Mouse (Mus musculus) forebrain, embryonic 15.5 days (tissue): ENCODE measurements around the gene Clock. TPM values are rescaled to one million over a fixed set of nuclear protein-coding genes. Genes with fewer than 3 reads are reported as not detected.

ENCODE experiments used
- ATAC-seq: fragments of 200-750 bp; cut with Nextera tagmentation; replicated peaks from 2 replicates; pipeline ENCODE4 v1.8.0; 2017; ENCODE audit warnings: mild to moderate bottlenecking, moderate TSS enrichment, moderate library complexity
- H3K27ac ChIP-seq: fragments of 300-500 bp; sonication (generic); replicated peaks from 2 replicates; pipeline ENCODE4 v1.5.1; 2015; ENCODE audit warnings: mild to moderate bottlenecking, inconsistent platforms
- H3K27me3 ChIP-seq: fragments of 300-500 bp; sonication (generic); 2 replicates; pipeline ENCODE4 v1.6.1; 2015; ENCODE audit warnings: inconsistent platforms
- H3K36me3 ChIP-seq: fragments of 300-500 bp; sonication (generic); 2 replicates; pipeline ENCODE4 v1.6.1; 2015; ENCODE audit warnings: mild to moderate bottlenecking, inconsistent platforms
- H3K4me1 ChIP-seq: fragments of 300-500 bp; sonication (generic); 2 replicates; pipeline ENCODE4 v1.6.1; 2015; ENCODE audit warnings: inconsistent platforms
- H3K4me2 ChIP-seq: fragments of 300-500 bp; sonication (generic); replicated peaks from 2 replicates; pipeline ENCODE4 v1.6.1; 2015; ENCODE audit warnings: mild to moderate bottlenecking, inconsistent platforms
- H3K4me3 ChIP-seq: fragments of 300-500 bp; sonication (generic); 2 replicates; pipeline ENCODE4 v1.5.1; 2015; ENCODE audit warnings: mild to moderate bottlenecking, inconsistent platforms
- H3K9ac ChIP-seq: fragments of 300-500 bp; sonication (generic); replicated peaks from 2 replicates; pipeline ENCODE4 v1.6.1; 2015; ENCODE audit warnings: mild to moderate bottlenecking, inconsistent platforms
- H3K9me3 ChIP-seq: fragments of 300-500 bp; sonication (generic); 2 replicates; pipeline ENCODE4 v1.6.1; 2016; ENCODE audit warnings: inconsistent platforms
- WGBS: fragments of 180-500 bp; shearing (Covaris S2); methylation state at CpG from one replicate; pipeline ENCODE4 v1.1.7; 2015; ENCODE audit warnings: mixed read lengths; 5-methylcytosine and 5-hydroxymethylcytosine counted together
- polyA plus RNA-seq: library from polyadenylated mRNA; unstranded; fragments of >200 nt; fragmentation: Nextera tagmentation; extraction: Ambion mirVana; gene quantifications from 2 replicates; pipeline ENCODE4 v1.2.1, GENCODE M21; 2015

Gene Clock
- polyA plus RNA-seq, 1 experiment from 2014 or later, result 14.1 TPM

- Histone ChIP-seq H3K36me3 (no peaks in the 10 kb centered on the region), H3K27me3 (no peaks in the 10 kb centered on the region), H3K4me3 (no peak overlapping the region), H3K9ac (no peak overlapping the region), H3K4me1 (peaks cover 10% of the 10 kb centered on the region), H3K4me2 (no peak overlapping the region), H3K9me3 (no peaks in the 10 kb centered on the region), H3K27ac (no peak overlapping the region)
- 63% methylated on average over 2 of the region's 2 CpGs for WGBS
- ATAC-seq, result no peak
These were observed 3.6 kb upstream of the Clock start for GRCm38 (mm10) chr5:76308206-76308605.

DNA sequence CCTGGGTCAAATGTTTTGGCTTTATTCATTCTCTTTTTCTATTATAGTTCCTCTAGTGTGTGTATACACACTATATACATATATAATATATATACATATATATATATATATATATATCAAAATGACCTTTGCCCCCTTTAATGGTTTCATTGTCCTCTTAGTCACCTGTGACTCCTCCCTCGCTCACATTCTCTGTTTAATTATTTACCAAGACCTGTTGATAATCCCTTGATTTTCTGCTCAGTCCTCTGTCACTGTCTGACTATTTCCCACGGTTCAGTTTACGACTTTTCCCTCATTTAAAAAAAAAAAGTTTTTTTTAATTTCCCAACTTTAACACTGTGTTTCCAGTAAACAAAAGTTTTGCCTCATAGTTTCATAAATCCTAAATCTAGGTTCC, 1.7 kb upstream of the Clock start:
- Histone ChIP-seq H3K27me3 (no peaks in the 10 kb centered on the region), H3K27ac (no peak overlapping the region), H3K36me3 (no peaks in the 10 kb centered on the region), H3K4me2 (no peak overlapping the region), H3K9me3 (no peaks in the 10 kb centered on the region), H3K4me3 (no peak overlapping the region), H3K9ac (no peak overlapping the region), H3K4me1 (peaks cover 24% of the 10 kb centered on the region)
- 80% methylated on average over 3 of the region's 3 CpGs for WGBS
- no peak for ATAC-seq

- H3K9me3 ChIP-seq, result no peaks in the 10 kb centered on the region
- peaks cover 31% of the 10 kb centered on the region for H3K4me1 ChIP-seq
- H3K4me3 ChIP-seq, result peak overlapping the region; percentile 98
- no peaks in the 10 kb centered on the region for H3K36me3 ChIP-seq
- no peak overlapping the region for H3K27ac ChIP-seq
- ATAC-seq, result no peak
- WGBS, result 6% methylated on average over 8 of the region's 8 CpGs
- peak overlapping the region; percentile 36; the same call in 1 of the 2 replicates for H3K9ac ChIP-seq
- H3K27me3 ChIP-seq, result no peaks in the 10 kb centered on the region
- H3K4me2 ChIP-seq, result peak overlapping the region; percentile 76
These were observed 1.0 kb upstream of the Clock start for GRCm38 (mm10) chr5:76305616-76306015.

GRCm38 (mm10) chr5:76303745-76304451, 694 bp downstream of the Clock start:
- ATAC-seq, result peak; percentile 79
- Histone ChIP-seq H3K4me1 (peaks cover 32% of the 10 kb centered on the region), H3K4me3 (peak overlapping the region; percentile 98), H3K27me3 (no peaks in the 10 kb centered on the region), H3K4me2 (peak overlapping the region; percentile 76), H3K9me3 (no peaks in the 10 kb centered on the region), H3K36me3 (no peaks in the 10 kb centered on the region), H3K27ac (peak overlapping the region; percentile 99), H3K9ac (peak overlapping the region; percentile 98)
- WGBS, result under 1% methylated on average over 94 of the region's 100 CpGs

- Histone ChIP-seq H3K27ac (peak overlapping the region; percentile 99), H3K4me2 (peak overlapping the region; percentile 76), H3K4me1 (peaks cover 36% of the 10 kb centered on the region), H3K9ac (peak overlapping the region; percentile 98), H3K9me3 (no peaks in the 10 kb centered on the region), H3K27me3 (no peaks in the 10 kb centered on the region), H3K4me3 (peak overlapping the region; percentile 98), H3K36me3 (no peaks in the 10 kb centered on the region)
- 2% methylated on average over 11 of the region's 11 CpGs for WGBS
- no peak for ATAC-seq
These were observed 1.2 kb downstream of the Clock start for GRCm38 (mm10) chr5:76303379-76303744.

GRCm38 (mm10) chr5:76302009-76302408, 2.6 kb downstream of the Clock start:
- Histone ChIP-seq H3K27me3 (no peaks in the 10 kb centered on the region), H3K36me3 (no peaks in the 10 kb centered on the region), H3K4me1 (peaks cover 36% of the 10 kb centered on the region), H3K9ac (no peak overlapping the region), H3K4me3 (no peak overlapping the region), H3K9me3 (no peaks in the 10 kb centered on the region), H3K4me2 (no peak overlapping the region), H3K27ac (no peak overlapping the region)
- no peak for ATAC-seq
- WGBS, result 85% methylated on average over 2 of the region's 2 CpGs

- Histone ChIP-seq H3K4me1 (no peaks in the 10 kb centered on the region), H3K27me3 (no peaks in the 10 kb centered on the region), H3K36me3 (no peaks in the 10 kb centered on the region), H3K27ac (no peak overlapping the region), H3K4me3 (no peak overlapping the region), H3K4me2 (no peak overlapping the region), H3K9ac (no peak overlapping the region), H3K9me3 (no peaks in the 10 kb centered on the region)
- WGBS, result 89% methylated on average over 8 of the region's 8 CpGs
- no peak for ATAC-seq
These were observed 15.3 kb downstream of the Clock start for GRCm38 (mm10) chr5:76289234-76289691.

GRCm38 (mm10) chr5:76288256-76288655, 16.3 kb downstream of the Clock start:
- Histone ChIP-seq H3K9ac (no peak overlapping the region), H3K4me2 (no peak overlapping the region), H3K4me3 (no peak overlapping the region), H3K27ac (no peak overlapping the region), H3K9me3 (no peaks in the 10 kb centered on the region), H3K4me1 (no peaks in the 10 kb centered on the region), H3K27me3 (no peaks in the 10 kb centered on the region), H3K36me3 (no peaks in the 10 kb centered on the region)
- WGBS, result 95% methylated on average over 3 of the region's 3 CpGs
- no peak for ATAC-seq

DNA sequence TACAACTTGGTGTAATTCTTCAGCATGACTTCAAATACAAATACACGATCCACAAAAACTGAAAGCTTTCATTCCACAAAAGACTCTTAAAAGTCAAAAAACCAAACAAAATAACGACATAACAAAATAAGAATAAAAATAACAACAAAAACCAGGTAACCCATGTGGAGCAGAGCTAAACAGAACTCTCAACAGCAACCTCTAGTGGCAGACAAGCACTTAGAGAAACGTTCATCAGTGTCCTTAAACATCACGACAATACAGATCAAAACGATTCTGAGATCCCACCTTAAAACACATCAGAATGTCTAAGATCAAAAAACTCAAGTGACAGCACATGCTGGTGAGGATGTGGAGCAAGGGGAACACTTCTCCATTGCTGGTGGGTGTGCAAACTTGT, 17.5 kb downstream of the Clock start:
- Histone ChIP-seq H3K9ac (no peak overlapping the region), H3K9me3 (no peaks in the 10 kb centered on the region), H3K4me1 (no peaks in the 10 kb centered on the region), H3K4me2 (no peak overlapping the region), H3K36me3 (no peaks in the 10 kb centered on the region), H3K4me3 (no peak overlapping the region), H3K27ac (no peak overlapping the region), H3K27me3 (no peaks in the 10 kb centered on the region)
- ATAC-seq, result no peak
- WGBS, result 80% methylated on average over 5 of the region's 5 CpGs

DNA sequence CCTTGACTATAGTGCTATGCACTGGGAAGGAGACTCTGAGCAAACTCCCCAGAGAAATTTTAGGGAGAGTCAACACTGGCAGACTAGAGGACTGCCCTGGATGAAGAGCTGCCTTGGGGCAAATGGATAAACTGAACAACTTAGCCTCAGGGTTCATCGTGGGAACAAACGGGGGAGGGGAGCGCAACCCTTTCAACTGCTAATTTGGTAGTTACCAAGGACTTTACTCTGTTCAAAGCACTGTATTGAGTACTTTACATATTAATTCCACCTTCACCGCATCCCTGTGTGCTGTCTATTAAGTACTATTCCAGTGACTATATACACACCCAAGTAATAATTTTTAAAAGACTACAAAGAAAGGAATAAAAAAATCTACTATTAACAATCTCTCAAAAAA, 18.9 kb downstream of the Clock start:
- H3K4me2 ChIP-seq, result no peak overlapping the region
- no peaks in the 10 kb centered on the region for H3K36me3 ChIP-seq
- H3K27ac ChIP-seq, result no peak overlapping the region
- no peak overlapping the region for H3K9ac ChIP-seq
- 35% methylated on average over 4 of the region's 4 CpGs for WGBS
- H3K4me3 ChIP-seq, result no peak overlapping the region
- no peaks in the 10 kb centered on the region for H3K9me3 ChIP-seq
- ATAC-seq, result no peak
- H3K27me3 ChIP-seq, result no peaks in the 10 kb centered on the region
- H3K4me1 ChIP-seq, result no peaks in the 10 kb centered on the region

GRCm38 (mm10) chr5:76283890-76284289, 20.7 kb downstream of the Clock start:
- 89% methylated on average over 1 of the region's 1 CpGs for WGBS
- Histone ChIP-seq H3K9ac (no peak overlapping the region), H3K27ac (no peak overlapping the region)

GRCm38 (mm10) chr5:76274977-76275376, 29.6 kb downstream of the Clock start:
- Histone ChIP-seq H3K27me3 (no peaks in the 10 kb centered on the region), H3K9me3 (no peaks in the 10 kb centered on the region), H3K27ac (no peak overlapping the region), H3K9ac (no peak overlapping the region), H3K4me3 (no peak overlapping the region), H3K4me2 (no peak overlapping the region), H3K4me1 (no peaks in the 10 kb centered on the region), H3K36me3 (peaks cover 5% of the 10 kb centered on the region; the same call in 1 of the 2 replicates)
- WGBS, result 83% methylated on average over 4 of the region's 4 CpGs
- ATAC-seq, result no peak

More at GRCm38 (mm10) chr5:76283890-76284289, 20.7 kb downstream of the Clock start:
- no peaks in the 10 kb centered on the region for H3K36me3 ChIP-seq
- H3K4me1 ChIP-seq, result no peaks in the 10 kb centered on the region
- H3K27me3 ChIP-seq, result no peaks in the 10 kb centered on the region
- no peak overlapping the region for H3K4me3 ChIP-seq
- ATAC-seq, result no peak
- H3K4me2 ChIP-seq, result no peak overlapping the region
- no peaks in the 10 kb centered on the region for H3K9me3 ChIP-seq

DNA sequence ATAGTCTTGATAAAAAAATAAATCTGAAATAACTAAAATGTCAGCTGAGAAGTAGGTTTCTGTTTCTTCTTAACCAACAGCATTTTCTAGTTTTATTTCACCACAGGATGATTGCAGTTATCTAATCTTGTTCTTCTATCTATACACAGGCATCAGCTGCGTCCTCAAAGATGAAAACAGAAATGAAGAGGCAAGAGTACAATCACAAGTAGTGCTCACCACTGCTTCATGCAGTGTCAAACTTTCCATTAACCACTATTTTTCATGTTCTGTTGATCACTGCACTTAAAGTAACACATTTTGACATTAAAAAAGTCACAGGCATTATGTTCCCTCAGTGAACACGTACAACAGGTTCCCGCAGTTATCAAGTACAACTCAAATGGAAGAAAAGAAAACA, 53.6 kb downstream of the Clock start:
- Histone ChIP-seq H3K9me3 (no peaks in the 10 kb centered on the region), H3K9ac (no peak overlapping the region), H3K4me3 (no peak overlapping the region), H3K27ac (no peak overlapping the region), H3K36me3 (peaks cover 3% of the 10 kb centered on the region; the same call in 1 of the 2 replicates), H3K4me1 (peaks cover 3% of the 10 kb centered on the region; the same call in 1 of the 2 replicates), H3K27me3 (no peaks in the 10 kb centered on the region), H3K4me2 (no peak overlapping the region)
- ATAC-seq, result no peak
- WGBS, result 93% methylated on average over 3 of the region's 3 CpGs
